Mouse (Mus musculus): ENCODE data around the gene Tmem234.
"Not testable (repeated sequence)": the region's sequence is repeated elsewhere in the genome, so short reads cannot be mapped to it uniquely, and the experiment has no call there.

Gene Tmem234

GRCm38 (mm10) chr4:129600233-129601158 is at the start of gene Tmem234, which contains the start of gene Eif3i:
TSS of gene Tmem234 (plus strand) at chr4:129600668.
TSS of gene Eif3i (minus strand) at chr4:129600648.
- DNase-seq (ENCODE audit: low spot score in 2 of 2), result peak; percentile 56 to 78

GRCm38 (mm10) chr4:129554512-129554911 is 46.0 kb upstream of the Tmem234 start:
- not testable (repeated sequence) for DNase-seq (ENCODE audit: low spot score in 2 of 2)

DNA sequence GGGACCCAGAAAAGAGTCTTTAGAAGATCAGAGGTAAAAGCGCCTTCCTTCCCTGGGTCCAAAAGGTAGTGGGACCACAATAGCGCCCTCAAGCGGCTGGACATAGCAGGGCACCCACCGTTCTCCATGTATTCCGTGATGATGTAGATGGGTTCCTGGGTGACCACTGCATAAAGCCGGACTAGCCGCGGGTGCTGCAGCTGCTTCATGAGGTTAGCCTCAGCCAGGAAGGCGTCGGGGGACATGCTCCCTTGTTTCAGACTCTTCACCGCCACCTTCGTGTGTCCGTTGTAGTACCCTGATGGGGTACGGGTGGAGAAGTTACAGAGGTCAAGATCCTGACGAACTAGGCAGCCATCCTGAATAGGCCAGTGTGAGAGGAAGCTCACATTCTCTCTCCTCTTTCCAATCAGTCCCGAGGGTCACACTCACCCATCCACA is 45.0 kb upstream of the Tmem234 start:
- DNase-seq (ENCODE audit: low spot score in 2 of 2), result peak; percentile 43 to 62

DNA sequence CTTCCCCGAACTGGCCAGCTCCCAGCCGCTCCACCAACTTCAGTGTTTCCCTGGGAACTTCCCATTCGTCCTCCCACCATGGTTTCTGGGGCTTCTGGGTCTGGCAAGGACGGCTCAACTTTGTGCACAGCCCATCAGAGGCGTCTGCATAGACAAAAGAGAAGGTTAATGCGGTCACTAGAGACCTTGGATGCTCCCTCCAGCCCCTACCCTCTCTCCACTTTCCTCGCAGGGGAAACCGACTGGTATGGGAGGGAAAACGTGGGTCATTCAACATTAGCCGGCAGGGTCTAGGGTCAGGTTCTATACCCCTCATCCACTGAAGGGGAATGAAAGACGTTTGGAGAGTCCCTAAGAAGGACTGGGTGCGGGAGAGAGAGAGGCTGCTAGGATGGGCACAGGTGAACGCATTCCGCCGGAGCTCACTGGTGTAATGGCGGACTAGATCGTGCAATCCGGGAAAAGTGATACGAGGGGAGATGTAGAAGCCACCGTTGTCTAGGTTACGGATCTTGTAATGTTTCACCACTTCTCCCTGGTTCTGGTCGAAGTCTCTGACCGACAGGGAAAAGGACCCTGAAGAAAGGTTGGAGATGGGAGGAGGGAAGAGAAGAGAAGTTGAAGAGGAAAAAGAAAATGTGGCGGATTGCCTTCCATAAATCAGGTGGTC is 44.5 kb upstream of the Tmem234 start:
- peak in 1 of 2 experiments; percentile 23 for DNase-seq (ENCODE audit: low spot score in 2 of 2)

DNA sequence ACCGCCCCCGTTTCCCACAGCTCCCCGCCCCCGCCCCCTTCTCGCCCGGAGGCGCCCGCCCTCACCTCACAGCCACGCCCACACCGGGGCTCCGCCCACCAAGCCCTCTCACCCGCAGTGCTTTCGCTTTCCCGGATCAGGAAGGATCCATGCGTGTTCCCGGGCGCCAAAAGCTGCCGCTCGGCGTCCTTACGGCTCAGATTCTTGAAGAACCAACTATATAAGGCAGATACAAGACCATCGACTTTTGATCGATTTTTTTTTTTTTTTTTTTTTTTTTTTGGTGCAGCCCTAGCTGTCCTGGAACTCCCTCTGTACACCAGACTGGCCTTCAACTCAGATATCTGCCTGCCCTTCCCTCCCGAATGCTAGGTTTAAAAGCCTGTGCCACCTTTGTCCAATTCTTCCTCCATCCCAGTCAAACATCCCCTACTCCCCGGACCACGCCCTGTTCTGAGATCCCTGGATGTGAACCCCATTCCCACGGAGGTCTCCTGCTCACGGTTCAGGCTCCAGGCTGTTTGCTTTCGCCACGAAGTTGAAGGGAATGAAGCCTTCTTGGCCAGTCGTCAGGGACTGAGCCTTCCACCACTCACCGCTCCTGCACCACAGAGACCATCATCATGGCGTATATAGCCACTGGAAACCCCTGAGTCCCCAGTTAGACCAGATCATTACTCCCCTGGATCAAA is 43.8 kb upstream of the Tmem234 start:
- peak; percentile 66 to 83 for DNase-seq (ENCODE audit: low spot score in 2 of 2)

- DNase-seq (ENCODE audit: low spot score in 2 of 2), result no peak
These were observed 43.1 kb upstream of the Tmem234 start for GRCm38 (mm10) chr4:129557256-129557808.

DNA sequence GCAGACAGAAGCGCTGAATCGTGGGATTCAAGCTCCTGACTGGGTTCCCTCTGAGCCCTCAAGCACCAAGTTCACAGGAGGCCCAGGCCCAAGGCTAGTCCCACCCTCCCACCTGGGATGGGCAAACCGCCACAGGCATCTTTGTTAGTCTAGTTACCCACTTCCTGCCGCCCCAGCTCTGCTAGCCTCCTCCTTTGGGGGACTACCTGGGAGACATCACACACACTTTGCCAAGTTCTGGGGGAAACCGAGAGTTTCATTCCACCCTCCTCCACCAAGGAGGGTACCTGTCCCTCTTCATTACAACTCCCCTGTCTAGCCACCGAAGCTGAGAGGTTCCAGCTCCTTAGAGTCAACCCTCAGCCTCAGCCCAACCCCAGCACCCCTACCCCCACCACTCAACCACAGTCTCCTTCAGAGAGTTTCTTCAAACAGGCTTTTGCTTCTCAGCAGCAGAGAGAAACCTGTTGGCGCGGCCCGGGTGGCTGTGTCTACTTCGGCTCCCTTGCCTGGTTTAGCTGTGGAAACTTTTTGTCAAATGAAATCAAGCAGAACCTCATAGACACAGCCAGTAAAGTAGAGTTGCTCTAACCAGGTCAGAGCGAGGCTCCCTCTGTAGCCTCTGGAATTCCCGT is 42.0 kb upstream of the Tmem234 start:
- no peak for DNase-seq (ENCODE audit: low spot score in 2 of 2)

- DNase-seq (ENCODE audit: low spot score in 2 of 2), result no peak
These were observed 39.3 kb upstream of the Tmem234 start for GRCm38 (mm10) chr4:129561184-129561583.

DNA sequence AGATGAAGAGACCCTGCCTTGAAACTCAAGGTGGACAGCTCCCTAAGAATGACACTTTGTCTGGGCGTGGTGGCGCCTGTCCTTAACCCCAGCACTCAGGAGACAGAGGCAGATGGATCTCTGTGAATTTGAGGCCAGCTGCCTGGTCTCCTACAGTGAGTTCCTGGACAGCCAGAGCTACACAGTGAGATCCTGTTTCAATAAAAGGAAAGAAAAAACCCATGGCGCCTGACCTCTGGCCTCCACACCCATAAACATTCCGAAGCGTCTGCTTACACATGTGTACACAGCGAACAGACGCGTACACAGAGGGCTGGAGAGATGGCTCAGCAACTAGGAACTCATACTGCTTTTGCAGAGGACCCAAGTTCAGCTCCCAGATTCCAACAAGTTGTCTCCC is 36.8 kb upstream of the Tmem234 start:
- DNase-seq (ENCODE audit: low spot score in 2 of 2), result no peak

GRCm38 (mm10) chr4:129565139-129565538 is 35.3 kb upstream of the Tmem234 start:
- no peak for DNase-seq (ENCODE audit: low spot score in 2 of 2)

DNA sequence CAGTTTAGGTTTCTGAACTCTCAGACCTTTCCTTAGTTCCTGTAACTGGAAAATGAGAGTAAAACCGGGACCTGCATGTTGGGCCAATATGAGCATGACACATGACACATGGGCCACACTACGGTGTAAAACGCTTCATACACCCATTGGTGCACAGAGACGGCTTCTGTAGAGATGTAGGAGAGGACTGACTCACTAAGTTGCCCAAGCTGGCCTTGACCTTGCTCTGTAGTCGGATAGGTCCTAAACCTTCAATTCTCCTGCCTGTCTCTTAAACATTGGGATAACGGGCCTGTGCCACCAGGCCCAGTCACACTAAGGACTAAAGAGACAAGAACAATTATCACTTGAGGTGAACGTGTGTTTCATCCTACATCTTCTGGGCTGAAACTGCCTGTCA is 32.1 kb upstream of the Tmem234 start:
- no peak for DNase-seq (ENCODE audit: low spot score in 2 of 2)

DNA sequence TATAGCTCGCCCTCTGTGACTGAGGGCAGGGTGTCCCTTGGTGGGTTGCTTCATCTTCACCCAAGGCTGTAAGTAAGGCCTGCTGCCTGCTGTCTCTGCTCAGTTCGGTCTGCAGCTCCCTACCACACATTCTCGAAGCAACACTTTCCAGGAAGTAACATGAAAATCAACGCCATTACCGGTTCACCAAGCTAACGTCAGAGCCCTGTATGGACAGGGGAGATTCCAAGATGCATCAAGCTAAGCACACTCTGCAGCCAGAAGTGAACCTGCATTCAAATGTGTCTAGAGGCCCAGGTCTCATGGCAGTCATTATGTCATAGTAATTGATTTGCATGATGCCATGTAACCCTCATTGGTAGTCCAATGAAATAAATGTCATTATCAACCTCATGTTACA is 30.4 kb upstream of the Tmem234 start:
- DNase-seq (ENCODE audit: low spot score in 2 of 2), result no peak

- DNase-seq (ENCODE audit: low spot score in 2 of 2), result no peak
These were observed 28.9 kb upstream of the Tmem234 start for GRCm38 (mm10) chr4:129571551-129572084.

GRCm38 (mm10) chr4:129572236-129573092 is 28.0 kb upstream of the Tmem234 start:
- no peak for DNase-seq (ENCODE audit: low spot score in 2 of 2)

DNA sequence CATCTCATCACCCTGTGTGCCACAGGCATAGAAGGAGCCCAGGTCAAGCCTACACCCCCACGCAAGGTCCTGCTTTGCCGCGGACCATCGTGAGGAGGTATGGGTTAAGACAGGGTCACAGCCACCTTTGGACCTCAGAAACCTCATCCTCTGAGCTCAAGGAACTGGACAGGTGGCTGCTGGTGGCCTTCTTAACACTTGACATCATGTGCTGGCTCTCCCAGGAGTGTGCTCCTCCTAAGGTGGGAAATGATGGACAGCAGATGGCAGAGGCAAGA is 27.4 kb upstream of the Tmem234 start:
- DNase-seq (ENCODE audit: low spot score in 2 of 2), result no peak

GRCm38 (mm10) chr4:129573430-129573829 is 27.0 kb upstream of the Tmem234 start, which contains the start of gene Lck:
TSS of gene Lck (minus strand) at chr4:129573641.
- no peak for DNase-seq (ENCODE audit: low spot score in 2 of 2)

GRCm38 (mm10) chr4:129575171-129575844 is 25.2 kb upstream of the Tmem234 start:
- DNase-seq (ENCODE audit: low spot score in 2 of 2), result no peak

DNA sequence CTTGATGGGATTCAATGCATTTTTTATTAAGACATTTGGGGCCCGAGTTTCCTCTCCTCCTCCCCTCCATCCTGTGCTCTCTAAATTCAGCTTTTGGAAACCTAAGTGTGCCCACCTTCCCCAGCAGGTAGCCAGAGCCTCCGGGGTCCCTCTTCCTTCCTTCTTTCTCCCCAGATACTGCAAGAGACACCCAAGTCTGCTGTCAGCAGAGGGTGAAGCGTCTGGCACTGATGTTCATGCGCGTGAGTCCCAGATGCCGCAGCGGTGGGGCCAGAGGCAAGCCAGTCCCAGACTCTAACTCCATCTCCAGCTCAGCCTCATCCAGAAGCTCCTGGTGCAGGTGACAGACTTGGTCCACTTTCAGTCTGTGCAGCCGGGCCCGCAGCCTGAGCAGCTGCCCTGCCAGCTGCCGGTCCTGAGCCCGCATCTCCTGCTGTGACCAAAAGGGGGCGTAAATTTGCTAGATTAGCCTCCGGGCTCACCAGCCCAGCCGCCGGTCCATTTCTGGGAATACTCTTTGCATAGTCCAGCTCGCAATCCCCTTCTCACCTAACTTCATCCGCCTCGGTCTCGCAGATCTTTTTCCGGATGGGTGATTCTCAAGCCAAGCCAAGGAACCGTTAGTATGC is 23.5 kb upstream of the Tmem234 start:
- peak; percentile 40 to 73 for DNase-seq (ENCODE audit: low spot score in 2 of 2)

- DNase-seq (ENCODE audit: low spot score in 2 of 2), result no peak
These were observed 22.8 kb upstream of the Tmem234 start for GRCm38 (mm10) chr4:129577688-129578087.

Data from cerebellum, postnatal 4 days (tissue).